Mouse (Mus musculus) myocyte (in vitro differentiated cells): ENCODE data around the gene Usp38.

Experiments used
- CEBPB ChIP-seq: IDR thresholded peaks from 2 replicates; pipeline ENCODE4 v1.6.1; 2011; ENCODE audit warnings: mild to moderate bottlenecking, moderate library complexity; ENCODE audit not compliant: poor library complexity, insufficient read depth, severe bottlenecking
- E2F4 ChIP-seq: IDR thresholded peaks from one replicate; pipeline ENCODE4 v1.6.1; 2011; ENCODE audit warnings: mild to moderate bottlenecking, control low read depth, moderate library complexity; ENCODE audit not compliant: insufficient read depth
- MAX ChIP-seq: IDR thresholded peaks from one replicate; pipeline ENCODE4 v1.6.1; 2011; ENCODE audit warnings: low read depth, mild to moderate bottlenecking, control low read depth
- MYOD1 ChIP-seq, 3 experiments: IDR thresholded peaks; one replicate each; pipeline ENCODE4 v1.6.1; 2011; ENCODE audit warnings: control low read depth in 2 of 3, low read depth in 2 of 3, mild to moderate bottlenecking in 2 of 3, moderate library complexity in 1 of 3; ENCODE audit not compliant: insufficient read length in 2 of 3, control insufficient read depth in 1 of 3
- POLR2A ChIP-seq: IDR thresholded peaks from one replicate; pipeline ENCODE4 v1.6.1; 2011; ENCODE audit warnings: low read depth, mild to moderate bottlenecking, control low read depth, moderate library complexity; ENCODE audit not compliant: insufficient read length
- POLR2AphosphoS2 ChIP-seq: IDR thresholded peaks from one replicate; pipeline ENCODE4 v1.6.1; 2011; ENCODE audit warnings: low read depth, control low read depth; ENCODE audit not compliant: insufficient read length
- REST ChIP-seq: IDR thresholded peaks from one replicate; pipeline ENCODE4 v1.6.1; 2011; ENCODE audit warnings: mild to moderate bottlenecking, control low read depth, moderate library complexity; ENCODE audit not compliant: insufficient read depth, insufficient read length
- SRF ChIP-seq: IDR thresholded peaks from one replicate; pipeline ENCODE4 v1.6.1; 2011; ENCODE audit warnings: low read depth; ENCODE audit not compliant: control insufficient read depth, insufficient read length
- TCF3 ChIP-seq: IDR thresholded peaks from one replicate; pipeline ENCODE4 v1.6.1; 2011; ENCODE audit warnings: low read depth, control low read depth; ENCODE audit not compliant: insufficient read length
- USF1 ChIP-seq: IDR thresholded peaks from one replicate; pipeline ENCODE4 v1.6.1; 2011; ENCODE audit warnings: low read depth, mild to moderate bottlenecking, control low read depth, moderate library complexity

DNA sequence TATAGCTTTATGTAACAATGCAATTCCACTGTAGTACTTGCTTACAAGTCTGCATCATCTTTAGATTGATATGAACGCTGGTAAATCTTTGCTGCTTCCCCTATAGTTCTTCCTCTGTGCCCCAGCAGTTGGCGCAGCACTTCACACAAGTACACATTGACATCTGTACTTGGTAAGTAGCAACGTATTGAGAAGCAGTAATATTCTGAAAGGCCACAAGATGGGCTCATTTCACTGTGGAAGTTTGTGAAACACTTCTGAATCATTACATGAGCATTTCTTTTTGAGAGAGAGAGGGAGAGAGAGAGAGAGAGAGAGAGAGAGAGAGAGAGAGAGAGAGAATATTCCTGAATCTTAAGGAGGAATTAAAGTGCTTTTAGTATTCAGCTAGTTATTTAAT is 47.2 kb upstream of the Usp38 start:
- TF ChIP-seq POLR2A (no peak), MYOD1 (IDR thresholded peaks at IDR 0.05; ENCODE audit: control insufficient read depth in 1 of 3, insufficient read length in 2 of 3, low read depth in 2 of 3) (no peak), USF1 (no peak), MAX (no peak), CEBPB (no peak), E2F4 (no peak), REST (no peak), POLR2AphosphoS2 (no peak), SRF (no peak), TCF3 (no peak)
